Mouse (Mus musculus) limb, embryonic 15.5 days (tissue): ENCODE data around the gene Gm49391. TPM values are rescaled to one million over a fixed set of nuclear protein-coding genes. Genes with fewer than 3 reads are reported as not detected.
"Not testable (repeated sequence)": the region's sequence is repeated elsewhere in the genome, so short reads cannot be mapped to it uniquely, and the experiment has no call there.

ENCODE experiments used
- ATAC-seq: fragments of 200-750 bp; cut with Nextera tagmentation; 2 replicates; pipeline ENCODE4 v1.8.0; 2017; ENCODE audit warnings: low read depth, moderate TSS enrichment; ENCODE audit not compliant: insufficient number of reproducible peaks, low FRiP score, low TSS enrichment
- H3K27ac ChIP-seq: fragments of 300-500 bp; sonication (generic); 2 replicates; pipeline ENCODE4 v1.5.1; 2015; ENCODE audit warnings: moderate library complexity, mild to moderate bottlenecking, inconsistent platforms
- H3K27me3 ChIP-seq: fragments of 300-500 bp; sonication (generic); 2 replicates; pipeline ENCODE4 v1.6.1; 2015; ENCODE audit warnings: inconsistent platforms
- H3K36me3 ChIP-seq: fragments of 300-500 bp; sonication (generic); 2 replicates; pipeline ENCODE4 v1.6.1; 2015; ENCODE audit warnings: inconsistent platforms
- H3K4me1 ChIP-seq: fragments of 300-500 bp; sonication (generic); 2 replicates; pipeline ENCODE4 v1.6.1; 2015; ENCODE audit warnings: inconsistent platforms
- H3K4me2 ChIP-seq: fragments of 300-500 bp; sonication (generic); 2 replicates; pipeline ENCODE4 v1.6.1; 2015; ENCODE audit warnings: mild to moderate bottlenecking, inconsistent platforms
- H3K4me3 ChIP-seq: fragments of 300-500 bp; sonication (generic); 2 replicates; pipeline ENCODE4 v1.5.1; 2015; ENCODE audit warnings: mild to moderate bottlenecking, inconsistent platforms
- H3K9ac ChIP-seq: fragments of 300-500 bp; sonication (generic); 2 replicates; pipeline ENCODE4 v1.6.1; 2015; ENCODE audit warnings: inconsistent platforms
- H3K9me3 ChIP-seq: fragments of 300-500 bp; sonication (generic); 2 replicates; pipeline ENCODE4 v1.6.1; 2016; ENCODE audit warnings: inconsistent platforms
- WGBS: fragments of 180-500 bp; shearing (Covaris S2); methylation state at CpG from one replicate; pipeline ENCODE4 v1.1.7; 2015; 5-methylcytosine and 5-hydroxymethylcytosine counted together
- polyA plus RNA-seq: library from polyadenylated mRNA; unstranded; fragments of >200 nt; fragmentation: Nextera tagmentation; extraction: Ambion mirVana; gene quantifications from 2 replicates; pipeline ENCODE4 v1.2.1, GENCODE M21; 2015

Gm49391 gene
- polyA plus RNA-seq, result 2.1 and 2.9 TPM in 2 replicates

- H3K36me3 ChIP-seq, result no peaks in the 10 kb centered on the region
- no peak within 1 kb of the TSS for H3K27ac ChIP-seq
- H3K4me1 ChIP-seq, result no peaks in the 10 kb centered on the region
- no peak within 1 kb of the TSS for H3K9ac ChIP-seq
- H3K9me3 ChIP-seq, result no peaks in the 10 kb centered on the region
- 51% methylated on average over 5 of the region's 5 CpGs for WGBS
- no peak within 1 kb of the TSS for H3K4me2 ChIP-seq
- H3K27me3 ChIP-seq, result no peaks in the 10 kb centered on the region
- ATAC-seq, result peak; percentile 52; the same call in 1 of the 2 replicates
- H3K4me3 ChIP-seq, result no peak within 1 kb of the TSS
Observed at GRCm38 (mm10) chr13:60936500-60936901, at the start of gene Gm49391, which contains the start of gene Ctla2a. Gene Gm49391 (minus strand): TSS chr13:60936571. Gene Ctla2a (minus strand): TSS chr13:60936625.

GRCm38 (mm10) chr13:60972319-60972718, 35.9 kb upstream of the Gm49391 start:
- H3K27ac ChIP-seq, ATAC-seq, H3K36me3 ChIP-seq, H3K27me3 ChIP-seq, H3K4me2 ChIP-seq, H3K4me3 ChIP-seq, H3K9ac ChIP-seq, H3K9me3 ChIP-seq, H3K4me1 ChIP-seq: not testable (repeated sequence)
- WGBS, result 70% methylated on average over 4 of the region's 4 CpGs

- not testable (repeated sequence) for H3K4me1 ChIP-seq, H3K4me2 ChIP-seq, H3K27me3 ChIP-seq, H3K9me3 ChIP-seq, H3K4me3 ChIP-seq, H3K9ac ChIP-seq, ATAC-seq, H3K36me3 ChIP-seq, H3K27ac ChIP-seq
- WGBS, result 35% methylated on average over 5 of the region's 5 CpGs
Observed at GRCm38 (mm10) chr13:60963985-60964384, 27.6 kb upstream of the Gm49391 start.

GRCm38 (mm10) chr13:60961706-60962105, 25.3 kb upstream of the Gm49391 start:
- no peak overlapping the region for H3K4me2 ChIP-seq
- no peak overlapping the region for H3K4me3 ChIP-seq
- no peaks in the 10 kb centered on the region for H3K4me1 ChIP-seq
- H3K9ac ChIP-seq, result no peak overlapping the region
- H3K9me3 ChIP-seq, result no peaks in the 10 kb centered on the region
- ATAC-seq, result no peak
- no peaks in the 10 kb centered on the region for H3K27me3 ChIP-seq
- no peaks in the 10 kb centered on the region for H3K36me3 ChIP-seq
- no peak overlapping the region for H3K27ac ChIP-seq
- 62% methylated on average over 5 of the region's 5 CpGs for WGBS

- H3K9me3 ChIP-seq, H3K4me2 ChIP-seq, H3K27me3 ChIP-seq, H3K9ac ChIP-seq, H3K4me3 ChIP-seq, ATAC-seq, H3K36me3 ChIP-seq, H3K27ac ChIP-seq, H3K4me1 ChIP-seq: not testable (repeated sequence)
- 76% methylated on average over 3 of the region's 3 CpGs for WGBS
Observed at GRCm38 (mm10) chr13:60941884-60942283, 5.5 kb upstream of the Gm49391 start, which contains the start of gene Tpbpa. Gene Tpbpa (minus strand): TSS chr13:60941984.

- not testable (repeated sequence) for ATAC-seq, H3K4me3 ChIP-seq, H3K36me3 ChIP-seq, H3K9ac ChIP-seq, H3K4me2 ChIP-seq, H3K27ac ChIP-seq, H3K4me1 ChIP-seq, H3K27me3 ChIP-seq, H3K9me3 ChIP-seq
- WGBS, result 63% methylated on average over 2 of the region's 2 CpGs
Observed at GRCm38 (mm10) chr13:60935490-60935889, 881 bp downstream of the Gm49391 start, which contains the start of gene Gm49393. Gene Gm49393 (minus strand): TSS chr13:60935590.

- not testable (repeated sequence) for H3K4me2 ChIP-seq, H3K9ac ChIP-seq, H3K4me3 ChIP-seq, ATAC-seq, H3K4me1 ChIP-seq, H3K27me3 ChIP-seq, H3K36me3 ChIP-seq, H3K27ac ChIP-seq, H3K9me3 ChIP-seq
- WGBS, result 91% methylated on average over 2 of the region's 2 CpGs
Observed at GRCm38 (mm10) chr13:60904780-60905179, 31.6 kb downstream of the Gm49391 start, which contains the start of gene Tpbpb. Gene Tpbpb (minus strand): TSS chr13:60904880.

GRCm38 (mm10) chr13:60897328-60897727, 39.0 kb downstream of the Gm49391 start, which contains the start of gene Ctla2b:
Gene Ctla2b (minus strand): TSS chr13:60897447.
- Histone ChIP-seq H3K4me3 (no peak within 1 kb of the TSS), H3K4me1 (no peaks in the 10 kb centered on the region), H3K9ac (no peak within 1 kb of the TSS), H3K36me3 (no peaks in the 10 kb centered on the region), H3K27ac (no peak within 1 kb of the TSS), H3K9me3 (no peaks in the 10 kb centered on the region), H3K27me3 (no peaks in the 10 kb centered on the region), H3K4me2 (no peak within 1 kb of the TSS)
- ATAC-seq, result no peak
- WGBS, result 52% methylated on average over 3 of the region's 3 CpGs

- not testable (repeated sequence) for H3K36me3 ChIP-seq, H3K27ac ChIP-seq, H3K4me1 ChIP-seq, H3K9me3 ChIP-seq, H3K4me2 ChIP-seq, H3K4me3 ChIP-seq, H3K27me3 ChIP-seq, ATAC-seq, H3K9ac ChIP-seq
- WGBS, result 83% methylated on average over 8 of the region's 8 CpGs
Observed at GRCm38 (mm10) chr13:60896794-60897193, 39.6 kb downstream of the Gm49391 start, which contains the start of gene Gm49392. Gene Gm49392 (minus strand): TSS chr13:60896894.

GRCm38 (mm10) chr13:60895406-60896160, 40.8 kb downstream of the Gm49391 start:
- no peak overlapping the region for H3K9ac ChIP-seq
- H3K36me3 ChIP-seq, result no peaks in the 10 kb centered on the region
- no peaks in the 10 kb centered on the region for H3K9me3 ChIP-seq
- no peak for ATAC-seq
- no peak overlapping the region for H3K4me2 ChIP-seq
- H3K27ac ChIP-seq, result no peak overlapping the region
- H3K27me3 ChIP-seq, result no peaks in the 10 kb centered on the region
- no peaks in the 10 kb centered on the region for H3K4me1 ChIP-seq
- no peak overlapping the region for H3K4me3 ChIP-seq

- Histone ChIP-seq H3K27ac (no peak overlapping the region), H3K9ac (no peak overlapping the region), H3K36me3 (no peaks in the 10 kb centered on the region), H3K4me2 (no peak overlapping the region), H3K9me3 (no peaks in the 10 kb centered on the region), H3K4me1 (no peaks in the 10 kb centered on the region), H3K4me3 (no peak overlapping the region), H3K27me3 (no peaks in the 10 kb centered on the region)
- ATAC-seq, result no peak
- WGBS, result 68% methylated on average over 1 of the region's 1 CpGs
Observed at GRCm38 (mm10) chr13:60892301-60892700, 44.1 kb downstream of the Gm49391 start.

GRCm38 (mm10) chr13:60864281-60864680, 72.1 kb downstream of the Gm49391 start, which contains the start of gene 4930486L24Rik:
Gene 4930486L24Rik (minus strand): TSS chr13:60864475.
- Histone ChIP-seq H3K9me3 (no peaks in the 10 kb centered on the region), H3K4me3 (no peak within 1 kb of the TSS), H3K27ac (no peak within 1 kb of the TSS), H3K36me3 (no peaks in the 10 kb centered on the region), H3K27me3 (no peaks in the 10 kb centered on the region), H3K9ac (no peak within 1 kb of the TSS), H3K4me2 (no peak within 1 kb of the TSS), H3K4me1 (no peaks in the 10 kb centered on the region)
- WGBS, result 76% methylated on average over 1 of the region's 1 CpGs
- no peak for ATAC-seq
